Mouse (Mus musculus): Measurements from ENCODE around the gene Gspt1. TPM values are rescaled to one million over a fixed set of nuclear protein-coding genes. Genes with fewer than 3 reads are reported as not detected.
A peak's percentile ranks its signal among the peaks of the same experiment; 100 is the strongest.
"Not testable (repeated sequence)": the region's sequence is repeated elsewhere in the genome, so short reads cannot be mapped to it uniquely, and the experiment has no call there.

Gspt1 gene
- 56.3 and 61.3 TPM in 2 replicates for polyA plus RNA-seq (2014; fragmentation: Nextera tagmentation; extraction: Ambion mirVana)

DNA sequence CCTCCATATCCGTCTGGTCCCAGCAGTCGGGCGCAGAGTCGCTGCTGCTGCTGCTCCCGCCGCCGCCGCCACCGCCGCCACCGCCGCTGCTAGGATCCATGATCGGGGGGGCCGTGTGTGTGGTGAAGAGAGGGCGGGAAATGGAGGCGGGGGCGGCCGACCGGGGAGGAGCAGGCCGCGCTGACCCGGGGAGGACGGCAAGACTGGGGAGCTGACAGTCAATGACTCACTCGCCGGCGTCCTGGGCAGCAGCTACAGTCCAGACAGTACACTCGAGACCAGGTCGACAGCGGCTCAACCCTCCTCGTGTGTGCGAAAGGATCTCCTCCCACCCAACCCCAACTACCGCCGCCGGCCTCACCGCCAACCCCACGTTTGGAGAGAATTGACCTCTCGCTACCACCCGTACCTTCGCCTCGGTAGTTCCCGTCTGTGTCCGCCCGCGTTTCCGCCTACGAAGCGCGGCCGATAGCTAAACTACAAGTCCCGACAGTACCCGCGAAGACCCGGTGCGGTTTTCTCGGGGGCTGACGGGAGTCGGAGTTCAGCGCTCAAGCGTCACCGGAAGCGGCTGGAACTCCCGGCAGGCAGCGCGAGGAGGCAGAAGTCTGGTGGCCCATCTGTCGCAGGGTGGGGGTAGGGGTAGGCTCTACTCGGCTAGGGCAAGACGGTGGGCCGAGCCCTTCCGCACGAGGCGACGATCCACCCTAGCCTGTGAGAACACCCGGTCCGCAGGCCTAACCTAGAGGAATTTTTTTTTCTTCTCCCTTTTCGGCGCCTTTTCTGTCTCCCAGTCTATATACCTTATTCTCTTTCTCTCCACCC, at the start of gene Gspt1:
TSS of gene Gspt1 (minus strand) at position 428 of the 825 bp plus-strand sequence.
- Histone ChIP-seq H3K4me3 (replicated peaks; ENCODE audit: low read depth, low read length) (peak within 1 kb of the TSS; percentile 98), H3K36me3 (ENCODE audit: control insufficient read depth, insufficient read depth, low read length) (no peaks in the 10 kb centered on the region), H3K4me1 (ENCODE audit: control insufficient read depth, insufficient read depth, low read length) (peaks cover 16% of the 10 kb centered on the region), H3K9me3 (ENCODE audit: control insufficient read depth, low read length) (no peaks in the 10 kb centered on the region), H3K9ac (replicated peaks; ENCODE audit: low read length) (peak within 1 kb of the TSS; percentile 90), H3K27ac (replicated peaks; ENCODE audit: low read depth, low read length) (peak within 1 kb of the TSS; percentile 89), H3K4me2 (ENCODE audit: low read length) (peak within 1 kb of the TSS; percentile 94), H3K27me3 (ENCODE audit: control insufficient read depth, insufficient read depth, low read length) (no peaks in the 10 kb centered on the region)
- ATAC-seq (ENCODE audit: low FRiP score, low TSS enrichment), result peak; percentile 98
- DNase-seq, result peak; percentile 99
- WGBS, result under 1% methylated on average over 76 of the region's 76 CpGs

DNA sequence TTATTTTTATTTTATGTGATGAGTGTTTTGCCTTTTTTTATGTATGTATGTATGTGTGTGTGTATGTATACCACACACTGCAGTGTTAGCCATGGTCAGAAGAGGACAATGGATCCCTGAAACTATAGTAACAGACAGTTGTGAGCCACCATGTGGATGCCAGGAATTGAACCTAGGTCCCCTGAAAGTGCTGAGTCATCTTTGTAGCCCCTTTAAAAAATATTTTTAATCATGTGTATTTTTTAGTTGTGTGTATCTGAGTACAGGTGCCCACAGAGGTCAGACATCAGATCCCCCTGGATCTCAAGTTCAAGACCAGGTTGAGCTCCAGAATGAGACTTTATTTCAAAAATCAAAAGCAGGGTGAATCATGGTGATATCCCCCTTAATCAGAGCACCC, 49.6 kb upstream of the Gspt1 start:
- Histone ChIP-seq H3K4me3 (replicated peaks; ENCODE audit: low read depth, low read length) (no peak overlapping the region), H3K4me1 (ENCODE audit: control insufficient read depth, insufficient read depth, low read length) (no peaks in the 10 kb centered on the region), H3K36me3 (ENCODE audit: control insufficient read depth, insufficient read depth, low read length) (no peaks in the 10 kb centered on the region), H3K27me3 (ENCODE audit: control insufficient read depth, insufficient read depth, low read length) (no peaks in the 10 kb centered on the region), H3K27ac (replicated peaks; ENCODE audit: low read depth, low read length) (no peak overlapping the region), H3K9me3 (ENCODE audit: control insufficient read depth, low read length) (no peaks in the 10 kb centered on the region), H3K4me2 (ENCODE audit: low read length) (no peak overlapping the region), H3K9ac (replicated peaks; ENCODE audit: low read length) (no peak overlapping the region)
- ATAC-seq (ENCODE audit: low FRiP score, low TSS enrichment), result no peak
- no peak for DNase-seq

DNA sequence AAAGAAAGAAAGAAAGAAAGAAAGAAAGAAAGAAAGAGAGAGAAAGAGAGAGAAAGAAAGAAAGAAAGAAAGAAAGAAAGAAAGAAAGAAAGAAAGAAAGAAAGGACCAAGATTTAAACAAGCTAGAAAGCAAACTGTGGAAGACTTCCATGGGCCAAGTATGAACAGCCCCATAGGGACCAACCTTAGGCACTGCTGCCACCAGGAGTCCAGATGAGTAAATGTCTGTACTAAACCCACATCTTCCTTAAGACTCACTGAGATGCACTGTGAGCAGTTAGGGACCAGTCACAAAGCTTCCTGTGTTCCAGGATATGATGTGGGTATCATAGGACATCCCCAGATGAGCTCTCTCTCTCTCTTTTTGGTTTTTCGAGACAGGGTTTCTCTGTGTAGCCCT, 43.6 kb upstream of the Gspt1 start:
- H3K4me2 ChIP-seq (ENCODE audit: low read length); H3K27me3 ChIP-seq (ENCODE audit: control insufficient read depth, insufficient read depth, low read length); H3K27ac ChIP-seq (replicated peaks; ENCODE audit: low read depth, low read length); H3K4me3 ChIP-seq (replicated peaks; ENCODE audit: low read depth, low read length); H3K9me3 ChIP-seq (ENCODE audit: control insufficient read depth, low read length); H3K4me1 ChIP-seq (ENCODE audit: control insufficient read depth, insufficient read depth, low read length); DNase-seq; H3K9ac ChIP-seq (replicated peaks; ENCODE audit: low read length); ATAC-seq (ENCODE audit: low FRiP score, low TSS enrichment); H3K36me3 ChIP-seq (ENCODE audit: control insufficient read depth, insufficient read depth, low read length): not testable (repeated sequence)
- 72% methylated on average over 1 of the region's 1 CpGs for WGBS

DNA sequence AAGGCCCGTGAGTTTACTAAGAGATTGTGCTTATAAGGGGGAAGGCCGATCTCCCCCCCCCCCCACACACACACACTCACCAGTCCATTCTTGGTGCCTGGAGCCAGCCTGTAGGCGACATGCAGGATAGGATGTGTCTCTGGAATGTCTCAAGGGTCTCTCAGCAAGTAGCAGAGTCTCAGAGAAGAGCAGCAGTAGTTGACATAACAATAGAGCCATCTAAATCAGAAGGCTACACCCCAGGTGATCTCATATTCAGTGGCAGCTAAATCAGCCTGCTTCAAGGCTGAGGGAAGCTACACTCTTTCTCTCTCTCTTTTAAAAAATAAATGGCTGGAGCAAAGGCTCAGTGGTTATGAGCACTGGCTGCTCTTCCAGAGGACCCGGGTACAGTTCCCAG, 41.5 kb upstream of the Gspt1 start:
- not testable (repeated sequence) for DNase-seq
- WGBS, result 68% methylated on average over 4 of the region's 4 CpGs

DNA sequence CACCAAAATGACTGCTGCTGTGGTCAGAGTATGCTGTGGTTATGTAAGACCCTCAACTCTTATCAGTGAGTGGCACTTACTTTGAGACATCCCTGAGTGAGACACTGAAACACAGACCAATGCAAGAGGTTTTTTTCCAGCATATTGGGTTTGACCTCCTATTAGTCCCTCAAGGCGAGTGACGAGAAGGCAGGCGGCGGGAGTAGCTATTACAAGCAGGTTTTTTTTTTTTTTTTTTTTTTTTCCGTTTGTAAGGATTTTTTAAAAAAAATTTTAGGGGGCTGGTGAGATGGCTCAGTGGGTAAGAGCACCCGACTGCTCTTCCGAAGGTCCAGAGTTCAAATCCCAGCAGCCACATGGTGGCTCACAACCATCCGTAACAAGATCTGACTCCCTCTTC, 34.7 kb upstream of the Gspt1 start:
- ATAC-seq (ENCODE audit: low FRiP score, low TSS enrichment); H3K27ac ChIP-seq (replicated peaks; ENCODE audit: low read depth, low read length); H3K4me3 ChIP-seq (replicated peaks; ENCODE audit: low read depth, low read length); H3K27me3 ChIP-seq (ENCODE audit: control insufficient read depth, insufficient read depth, low read length); H3K36me3 ChIP-seq (ENCODE audit: control insufficient read depth, insufficient read depth, low read length); H3K4me2 ChIP-seq (ENCODE audit: low read length); H3K9ac ChIP-seq (replicated peaks; ENCODE audit: low read length); H3K9me3 ChIP-seq (ENCODE audit: control insufficient read depth, low read length); H3K4me1 ChIP-seq (ENCODE audit: control insufficient read depth, insufficient read depth, low read length); DNase-seq: not testable (repeated sequence)
- WGBS, result 93% methylated on average over 7 of the region's 8 CpGs

More for the DNA sequence above, 41.5 kb upstream of the Gspt1 start:
- H3K4me2 ChIP-seq (ENCODE audit: low read length); H3K27me3 ChIP-seq (ENCODE audit: control insufficient read depth, insufficient read depth, low read length); H3K36me3 ChIP-seq (ENCODE audit: control insufficient read depth, insufficient read depth, low read length); H3K9ac ChIP-seq (replicated peaks; ENCODE audit: low read length); H3K27ac ChIP-seq (replicated peaks; ENCODE audit: low read depth, low read length); H3K4me1 ChIP-seq (ENCODE audit: control insufficient read depth, insufficient read depth, low read length); ATAC-seq (ENCODE audit: low FRiP score, low TSS enrichment); H3K4me3 ChIP-seq (replicated peaks; ENCODE audit: low read depth, low read length); H3K9me3 ChIP-seq (ENCODE audit: control insufficient read depth, low read length): not testable (repeated sequence)

DNA sequence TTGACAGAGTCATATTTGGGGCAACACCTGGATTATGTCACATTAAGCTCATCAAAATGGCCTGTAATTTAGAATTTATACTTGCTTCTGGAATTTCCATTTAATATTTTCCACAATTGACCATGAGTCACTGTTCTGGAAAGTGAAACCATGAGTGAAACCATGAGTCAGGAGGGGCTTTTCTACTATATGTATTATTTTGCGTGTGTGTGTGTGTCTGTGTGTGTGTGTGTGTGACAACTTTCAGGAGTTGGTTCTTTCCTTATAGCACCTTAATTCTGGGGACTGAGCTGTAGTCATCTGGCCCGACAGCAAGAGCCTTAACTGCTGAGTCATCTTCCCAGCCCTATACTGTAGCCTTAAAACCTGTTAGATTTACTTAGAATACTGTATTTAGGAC, 31.8 kb upstream of the Gspt1 start:
- Histone ChIP-seq H3K9ac (replicated peaks; ENCODE audit: low read length) (no peak overlapping the region), H3K4me3 (replicated peaks; ENCODE audit: low read depth, low read length) (no peak overlapping the region), H3K9me3 (ENCODE audit: control insufficient read depth, low read length) (no peaks in the 10 kb centered on the region), H3K27ac (replicated peaks; ENCODE audit: low read depth, low read length) (no peak overlapping the region), H3K4me2 (ENCODE audit: low read length) (no peak overlapping the region), H3K27me3 (ENCODE audit: control insufficient read depth, insufficient read depth, low read length) (no peaks in the 10 kb centered on the region), H3K36me3 (ENCODE audit: control insufficient read depth, insufficient read depth, low read length) (no peaks in the 10 kb centered on the region), H3K4me1 (ENCODE audit: control insufficient read depth, insufficient read depth, low read length) (no peaks in the 10 kb centered on the region)
- ATAC-seq (ENCODE audit: low FRiP score, low TSS enrichment) (no peak), DNase-seq (no peak)
- 86% methylated on average over 2 of the region's 2 CpGs for WGBS

DNA sequence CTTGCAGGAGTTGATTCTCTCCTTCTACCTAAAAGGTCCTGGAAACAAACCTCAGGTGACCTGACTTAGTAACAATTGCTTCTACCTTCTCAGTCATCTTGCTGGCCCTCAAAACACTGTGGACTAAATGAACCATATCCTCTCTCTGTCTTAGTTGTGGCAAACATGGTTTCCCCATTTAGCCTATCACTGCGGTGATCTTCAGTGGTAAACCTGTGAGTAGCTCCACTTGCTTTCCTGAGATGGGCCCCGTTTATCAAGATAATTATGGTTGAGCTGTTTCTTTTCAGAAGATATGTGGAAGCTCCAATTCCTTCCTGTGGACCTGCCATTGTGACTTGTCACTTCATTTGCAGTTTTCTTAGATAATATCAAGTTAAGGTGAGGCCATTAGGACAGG, 30.8 kb upstream of the Gspt1 start:
- DNase-seq (no peak), ATAC-seq (ENCODE audit: low FRiP score, low TSS enrichment) (no peak)
- H3K27me3 ChIP-seq (ENCODE audit: control insufficient read depth, insufficient read depth, low read length), result no peaks in the 10 kb centered on the region
- no peak overlapping the region for H3K27ac ChIP-seq (replicated peaks; ENCODE audit: low read depth, low read length)
- H3K4me3 ChIP-seq (replicated peaks; ENCODE audit: low read depth, low read length), result no peak overlapping the region
- H3K4me1 ChIP-seq (ENCODE audit: control insufficient read depth, insufficient read depth, low read length), result no peaks in the 10 kb centered on the region
- no peaks in the 10 kb centered on the region for H3K9me3 ChIP-seq (ENCODE audit: control insufficient read depth, low read length)
- H3K9ac ChIP-seq (replicated peaks; ENCODE audit: low read length), result no peak overlapping the region
- WGBS, result 86% methylated on average over 2 of the region's 2 CpGs
- H3K36me3 ChIP-seq (ENCODE audit: control insufficient read depth, insufficient read depth, low read length), result no peaks in the 10 kb centered on the region
- H3K4me2 ChIP-seq (ENCODE audit: low read length), result no peak overlapping the region

DNA sequence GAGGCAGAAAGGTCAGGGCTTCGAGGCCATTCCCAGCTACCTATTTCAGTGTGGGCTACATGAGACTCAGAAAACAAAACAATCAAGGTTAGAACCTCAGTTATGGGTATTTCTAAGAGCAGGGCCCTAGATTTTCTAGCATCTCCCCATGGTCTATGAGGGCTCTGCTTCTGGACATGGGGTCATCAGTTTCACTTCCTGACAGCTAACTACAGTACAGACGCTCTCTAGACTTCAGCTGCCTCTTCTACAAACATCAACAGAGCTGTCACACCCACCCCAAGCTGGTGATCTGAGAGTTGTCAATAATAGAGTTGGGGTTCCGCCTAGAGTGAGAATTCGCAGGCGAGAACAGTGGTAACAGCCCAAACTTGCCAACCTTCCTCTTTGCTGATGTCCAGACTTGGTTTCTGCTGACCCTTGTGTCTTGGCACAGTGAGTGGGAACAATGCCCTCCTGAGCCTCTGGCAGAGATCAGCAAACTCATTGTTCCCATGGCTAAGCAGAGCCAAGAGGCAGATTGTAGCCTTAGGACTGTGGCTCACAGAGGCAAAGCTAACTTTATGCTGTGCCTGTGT, 28.6 kb upstream of the Gspt1 start:
- H3K27me3 ChIP-seq (ENCODE audit: control insufficient read depth, insufficient read depth, low read length), result no peaks in the 10 kb centered on the region
- no peak overlapping the region for H3K9ac ChIP-seq (replicated peaks; ENCODE audit: low read length)
- WGBS, result 88% methylated on average over 5 of the region's 5 CpGs
- ATAC-seq (ENCODE audit: low FRiP score, low TSS enrichment) (no peak), DNase-seq (no peak)
- no peak overlapping the region for H3K4me2 ChIP-seq (ENCODE audit: low read length)
- H3K9me3 ChIP-seq (ENCODE audit: control insufficient read depth, low read length), result no peaks in the 10 kb centered on the region
- H3K4me3 ChIP-seq (replicated peaks; ENCODE audit: low read depth, low read length), result no peak overlapping the region
- H3K4me1 ChIP-seq (ENCODE audit: control insufficient read depth, insufficient read depth, low read length), result no peaks in the 10 kb centered on the region
- no peaks in the 10 kb centered on the region for H3K36me3 ChIP-seq (ENCODE audit: control insufficient read depth, insufficient read depth, low read length)
- no peak overlapping the region for H3K27ac ChIP-seq (replicated peaks; ENCODE audit: low read depth, low read length)

DNA sequence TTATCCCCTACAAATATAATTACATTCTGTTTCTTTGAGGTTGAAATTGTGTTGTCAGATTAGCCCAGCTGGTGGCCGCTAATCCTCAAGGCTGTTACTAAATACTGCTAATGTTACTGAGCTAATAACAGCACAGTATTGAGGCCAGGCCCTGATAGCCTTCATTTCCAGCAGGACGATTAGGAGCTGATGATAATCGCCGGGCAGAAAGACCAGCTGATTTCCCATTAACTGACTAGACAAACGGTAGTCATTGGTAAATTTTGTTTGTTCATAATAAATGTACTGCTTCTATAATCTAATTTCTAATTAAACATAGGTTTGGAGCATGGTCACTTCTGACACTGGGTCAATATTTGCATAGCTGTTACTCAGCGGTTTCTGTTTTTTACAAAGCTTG, 24.7 kb upstream of the Gspt1 start:
- Histone ChIP-seq H3K36me3 (ENCODE audit: control insufficient read depth, insufficient read depth, low read length) (no peaks in the 10 kb centered on the region), H3K27me3 (ENCODE audit: control insufficient read depth, insufficient read depth, low read length) (no peaks in the 10 kb centered on the region), H3K9ac (replicated peaks; ENCODE audit: low read length) (no peak overlapping the region), H3K27ac (replicated peaks; ENCODE audit: low read depth, low read length) (no peak overlapping the region), H3K9me3 (ENCODE audit: control insufficient read depth, low read length) (no peaks in the 10 kb centered on the region), H3K4me2 (ENCODE audit: low read length) (no peak overlapping the region), H3K4me3 (replicated peaks; ENCODE audit: low read depth, low read length) (no peak overlapping the region), H3K4me1 (ENCODE audit: control insufficient read depth, insufficient read depth, low read length) (no peaks in the 10 kb centered on the region)
- peak; percentile 5 for DNase-seq
- no peak for ATAC-seq (ENCODE audit: low FRiP score, low TSS enrichment)
- 62% methylated on average over 6 of the region's 6 CpGs for WGBS

Measured in midbrain, embryonic 14.5 days (tissue).